Mouse (Mus musculus): ENCODE measurements around the gene Kalrn. TPM values are rescaled to one million over a fixed set of nuclear protein-coding genes. Genes with fewer than 3 reads are reported as not detected.

The Kalrn gene
- polyA plus RNA-seq, 1 experiment from 2014 or later, result 9.2 TPM

GRCm38 (mm10) chr16:34525205-34525604 lies 48.1 kb downstream of the Kalrn start:
- Histone ChIP-seq H3K27me3 (no peaks in the 10 kb centered on the region), H3K9ac (no peak overlapping the region), H3K27ac (no peak overlapping the region), H3K4me3 (no peak overlapping the region), H3K4me1 (peaks cover 3% of the 10 kb centered on the region; the same call in 1 of the 2 replicates), H3K36me3 (no peaks in the 10 kb centered on the region), H3K9me3 (no peaks in the 10 kb centered on the region), H3K4me2 (no peak overlapping the region)
- ATAC-seq (ENCODE audit: insufficient number of reproducible peaks, low FRiP score, low TSS enrichment, low read depth), result no peak
- WGBS, result 33% methylated on average over 3 of the region's 3 CpGs

GRCm38 (mm10) chr16:34521061-34521460 lies 52.3 kb downstream of the Kalrn start:
- 78% methylated on average over 5 of the region's 5 CpGs for WGBS
- H3K9ac ChIP-seq, result no peak overlapping the region
- ATAC-seq (ENCODE audit: insufficient number of reproducible peaks, low FRiP score, low TSS enrichment, low read depth), result no peak
- 0 out of 2 replicates have a peak, but pooled peaks cover 3% of the 10 kb centered on the region for H3K4me1 ChIP-seq
- H3K4me3 ChIP-seq, result no peak overlapping the region
- no peaks in the 10 kb centered on the region for H3K36me3 ChIP-seq
- H3K27me3 ChIP-seq, result no peaks in the 10 kb centered on the region
- no peaks in the 10 kb centered on the region for H3K9me3 ChIP-seq
- no peak overlapping the region for H3K4me2 ChIP-seq
- no peak overlapping the region for H3K27ac ChIP-seq

- Histone ChIP-seq H3K4me2 (no peak overlapping the region), H3K36me3 (no peaks in the 10 kb centered on the region), H3K4me3 (no peak overlapping the region), H3K27me3 (no peaks in the 10 kb centered on the region), H3K27ac (no peak overlapping the region), H3K4me1 (peaks cover 9% of the 10 kb centered on the region), H3K9me3 (no peaks in the 10 kb centered on the region), H3K9ac (no peak overlapping the region)
- no peak for ATAC-seq (ENCODE audit: insufficient number of reproducible peaks, low FRiP score, low TSS enrichment, low read depth)
- 87% methylated on average over 12 of the region's 12 CpGs for WGBS
These were observed 56.4 kb downstream of the Kalrn start for GRCm38 (mm10) chr16:34516891-34517398.

GRCm38 (mm10) chr16:34515485-34515884 lies 57.8 kb downstream of the Kalrn start:
- WGBS, result 72% methylated on average over 4 of the region's 4 CpGs
- Histone ChIP-seq H3K4me3 (no peak overlapping the region), H3K36me3 (no peaks in the 10 kb centered on the region), H3K9me3 (no peaks in the 10 kb centered on the region), H3K4me1 (peaks cover 9% of the 10 kb centered on the region), H3K27ac (no peak overlapping the region), H3K27me3 (no peaks in the 10 kb centered on the region), H3K4me2 (no peak overlapping the region), H3K9ac (no peak overlapping the region)
- ATAC-seq (ENCODE audit: insufficient number of reproducible peaks, low FRiP score, low TSS enrichment, low read depth), result no peak

GRCm38 (mm10) chr16:34513956-34514593 lies 59.3 kb downstream of the Kalrn start:
- no peaks in the 10 kb centered on the region for H3K27me3 ChIP-seq
- no peak for ATAC-seq (ENCODE audit: insufficient number of reproducible peaks, low FRiP score, low TSS enrichment, low read depth)

GRCm38 (mm10) chr16:34512326-34512725 lies 61.0 kb downstream of the Kalrn start:
- ATAC-seq (ENCODE audit: insufficient number of reproducible peaks, low FRiP score, low TSS enrichment, low read depth), result no peak
- no peak overlapping the region for H3K9ac ChIP-seq
- H3K4me1 ChIP-seq, result peaks cover 9% of the 10 kb centered on the region
- no peaks in the 10 kb centered on the region for H3K36me3 ChIP-seq
- no peak overlapping the region for H3K4me2 ChIP-seq
- 79% methylated on average over 4 of the region's 4 CpGs for WGBS
- no peak overlapping the region for H3K27ac ChIP-seq
- H3K27me3 ChIP-seq, result no peaks in the 10 kb centered on the region
- H3K4me3 ChIP-seq, result no peak overlapping the region
- H3K9me3 ChIP-seq, result no peaks in the 10 kb centered on the region

More at GRCm38 (mm10) chr16:34513956-34514593, 59.3 kb downstream of the Kalrn start:
- Histone ChIP-seq H3K9ac (no peak overlapping the region), H3K27ac (no peak overlapping the region), H3K9me3 (no peaks in the 10 kb centered on the region), H3K4me2 (no peak overlapping the region), H3K4me3 (no peak overlapping the region), H3K4me1 (peaks cover 9% of the 10 kb centered on the region), H3K36me3 (no peaks in the 10 kb centered on the region)
- 67% methylated on average over 13 of the region's 13 CpGs for WGBS

GRCm38 (mm10) chr16:34508125-34508524 lies 65.2 kb downstream of the Kalrn start:
- Histone ChIP-seq H3K9ac (no peak overlapping the region), H3K9me3 (no peaks in the 10 kb centered on the region), H3K4me1 (0 out of 2 replicates have a peak, but pooled peaks cover 6% of the 10 kb centered on the region), H3K4me3 (no peak overlapping the region), H3K27me3 (no peaks in the 10 kb centered on the region), H3K27ac (no peak overlapping the region), H3K36me3 (no peaks in the 10 kb centered on the region), H3K4me2 (no peak overlapping the region)
- WGBS, result 74% methylated on average over 1 of the region's 1 CpGs
- no peak for ATAC-seq (ENCODE audit: insufficient number of reproducible peaks, low FRiP score, low TSS enrichment, low read depth)

- Histone ChIP-seq H3K4me3 (no peak overlapping the region), H3K27ac (no peak overlapping the region), H3K27me3 (no peaks in the 10 kb centered on the region), H3K4me2 (no peak overlapping the region), H3K9me3 (no peaks in the 10 kb centered on the region), H3K36me3 (no peaks in the 10 kb centered on the region), H3K9ac (no peak overlapping the region), H3K4me1 (no peaks in the 10 kb centered on the region)
- no peak for ATAC-seq (ENCODE audit: insufficient number of reproducible peaks, low FRiP score, low TSS enrichment, low read depth)
- WGBS, result 80% methylated on average over 2 of the region's 2 CpGs
These were observed 67.3 kb downstream of the Kalrn start for GRCm38 (mm10) chr16:34506048-34506447.

GRCm38 (mm10) chr16:34504250-34504649 lies 69.1 kb downstream of the Kalrn start:
- no peaks in the 10 kb centered on the region for H3K27me3 ChIP-seq
- no peak overlapping the region for H3K4me3 ChIP-seq
- no peaks in the 10 kb centered on the region for H3K9me3 ChIP-seq
- no peak for ATAC-seq (ENCODE audit: insufficient number of reproducible peaks, low FRiP score, low TSS enrichment, low read depth)
- H3K36me3 ChIP-seq, result no peaks in the 10 kb centered on the region
- H3K4me1 ChIP-seq, result no peaks in the 10 kb centered on the region
- no peak overlapping the region for H3K4me2 ChIP-seq
- WGBS, result 90% methylated on average over 10 of the region's 10 CpGs
- H3K9ac ChIP-seq, result no peak overlapping the region
- H3K27ac ChIP-seq, result no peak overlapping the region

GRCm38 (mm10) chr16:34502110-34502509 lies 71.2 kb downstream of the Kalrn start:
- ATAC-seq (ENCODE audit: insufficient number of reproducible peaks, low FRiP score, low TSS enrichment, low read depth), result no peak
- Histone ChIP-seq H3K9me3 (no peaks in the 10 kb centered on the region), H3K27me3 (no peaks in the 10 kb centered on the region), H3K36me3 (no peaks in the 10 kb centered on the region), H3K4me1 (no peaks in the 10 kb centered on the region), H3K27ac (no peak overlapping the region), H3K9ac (no peak overlapping the region), H3K4me2 (no peak overlapping the region), H3K4me3 (no peak overlapping the region)

GRCm38 (mm10) chr16:34494741-34495140 lies 78.6 kb downstream of the Kalrn start:
- H3K4me2 ChIP-seq, result no peak overlapping the region
- peaks cover 25% of the 10 kb centered on the region for H3K4me1 ChIP-seq
- no peaks in the 10 kb centered on the region for H3K9me3 ChIP-seq
- no peaks in the 10 kb centered on the region for H3K27me3 ChIP-seq
- 80% methylated on average over 1 of the region's 1 CpGs for WGBS
- H3K36me3 ChIP-seq, result no peaks in the 10 kb centered on the region
- no peak overlapping the region for H3K27ac ChIP-seq
- H3K9ac ChIP-seq, result no peak overlapping the region
- H3K4me3 ChIP-seq, result no peak overlapping the region
- ATAC-seq (ENCODE audit: insufficient number of reproducible peaks, low FRiP score, low TSS enrichment, low read depth), result no peak

GRCm38 (mm10) chr16:34493914-34494313 lies 79.4 kb downstream of the Kalrn start:
- peak; percentile 30; the same call in 1 of the 2 replicates for ATAC-seq (ENCODE audit: insufficient number of reproducible peaks, low FRiP score, low TSS enrichment, low read depth)
- peaks cover 25% of the 10 kb centered on the region for H3K4me1 ChIP-seq
- no peaks in the 10 kb centered on the region for H3K27me3 ChIP-seq
- H3K9me3 ChIP-seq, result no peaks in the 10 kb centered on the region
- H3K27ac ChIP-seq, result peak overlapping the region; percentile 27; the same call in 1 of the 2 replicates
- no peaks in the 10 kb centered on the region for H3K36me3 ChIP-seq
- 22% methylated on average over 3 of the region's 3 CpGs for whole genome bisulfite sequencing
- H3K9ac ChIP-seq, result no peak overlapping the region
- H3K4me2 ChIP-seq, result 0 out of 2 replicates have a peak overlapping the region, but pooled peaks have one; percentile 5
- H3K4me3 ChIP-seq, result no peak overlapping the region

All from limb, embryonic 15.5 days (tissue).